Mouse (Mus musculus) ES-E14 (cell line): ENCODE data around the gene Twsg1.

Experiments
- HCFC1 ChIP-seq: IDR thresholded peaks from 2 replicates; pipeline ENCODE4 v1.6.1; 2012; ENCODE audit warnings: low read length, inconsistent platforms, borderline replicate concordance; ENCODE audit not compliant: insufficient read depth
- MAFK ChIP-seq: IDR thresholded peaks from 2 replicates; pipeline ENCODE4 v1.6.1; 2014; ENCODE audit warnings: mild to moderate bottlenecking, low read depth, low read length, inconsistent platforms; ENCODE audit not compliant: insufficient read depth
- ZC3H11A ChIP-seq: IDR thresholded peaks from 2 replicates; pipeline ENCODE4 v1.6.1; 2012; ENCODE audit warnings: low read depth, mild to moderate bottlenecking, inconsistent platforms, low read length, borderline replicate concordance
- ZNF384 ChIP-seq: IDR thresholded peaks from 2 replicates; pipeline ENCODE4 v1.6.1; 2012; ENCODE audit warnings: low read depth, low read length, inconsistent platforms

DNA sequence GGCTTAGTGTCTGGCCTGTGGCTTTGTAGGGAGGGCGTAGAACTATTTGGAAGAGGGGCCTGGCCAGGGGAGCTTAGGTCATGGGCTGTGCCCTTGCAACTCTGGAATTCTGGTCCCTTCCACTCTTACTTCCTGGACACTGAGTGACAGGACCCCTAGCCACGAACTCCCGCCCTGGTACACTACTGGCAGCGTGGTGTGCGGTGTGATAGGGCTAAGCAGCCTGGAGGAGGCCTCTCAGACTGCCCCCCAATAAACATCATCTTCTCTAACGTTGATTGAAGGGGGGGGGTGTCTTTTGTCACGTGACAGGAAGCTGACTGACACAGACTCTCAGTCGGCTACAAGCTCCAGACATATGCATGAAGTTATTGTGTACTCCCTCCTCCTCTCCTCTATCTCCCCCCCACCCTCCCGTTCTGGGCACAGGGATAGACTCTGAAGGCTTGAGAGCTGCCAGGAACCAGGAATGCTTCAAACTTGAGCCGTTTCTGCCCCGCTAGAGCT, 44.1 kb downstream of the Twsg1 start:
- TF ChIP-seq ZNF384 (no peak), HCFC1 (no peak), MAFK (no peak), ZC3H11A (no peak)
